Mouse (Mus musculus) ES-Bruce4 (cell line): ENCODE measurements around the gene Itga9. TPM values are rescaled to one million over a fixed set of nuclear protein-coding genes. Genes with fewer than 3 reads are reported as not detected.

Experiments used
- H3K27ac ChIP-seq: 2 replicates; pipeline ENCODE4 v1.5.1; 2012; ENCODE audit warnings: low read length, inconsistent platforms; ENCODE audit not compliant: insufficient read depth
- H3K27me3 ChIP-seq: 2 replicates; pipeline ENCODE4 v1.6.1; 2012; ENCODE audit warnings: mild to moderate bottlenecking, low read length, inconsistent platforms; ENCODE audit not compliant: control insufficient read depth, poor library complexity, insufficient read depth, severe bottlenecking
- H3K36me3 ChIP-seq: 2 replicates; pipeline ENCODE4 v1.6.1; 2012; ENCODE audit warnings: inconsistent platforms, mild to moderate bottlenecking, low read length, moderate library complexity; ENCODE audit not compliant: control insufficient read depth, poor library complexity, insufficient read depth, severe bottlenecking
- H3K4me1 ChIP-seq: one replicate; pipeline ENCODE4 v1.8.1; 2011; ENCODE audit warnings: low read length; ENCODE audit not compliant: control insufficient read depth, insufficient read depth
- H3K4me3 ChIP-seq: 2 replicates; pipeline ENCODE4 v1.5.1; 2011; ENCODE audit warnings: low read depth, mild to moderate bottlenecking, low read length
- H3K9ac ChIP-seq: 2 replicates; pipeline ENCODE4 v1.6.1; 2012; ENCODE audit warnings: low read depth, mild to moderate bottlenecking, inconsistent platforms; ENCODE audit not compliant: poor library complexity, severe bottlenecking
- H3K9me3 ChIP-seq: replicated peaks from 2 replicates; pipeline ENCODE4 v1.6.1; 2012; ENCODE audit warnings: mild to moderate bottlenecking, low read length, inconsistent platforms; ENCODE audit not compliant: control insufficient read depth, poor library complexity, insufficient read depth, severe bottlenecking
- CTCF ChIP-seq: IDR thresholded peaks from one replicate; pipeline ENCODE4 v1.8.1; 2011; ENCODE audit warnings: low read depth, low read length
- EP300 ChIP-seq: IDR thresholded peaks from 2 replicates; pipeline ENCODE4 v1.6.1; 2011; ENCODE audit warnings: low read depth, low read length; ENCODE audit not compliant: insufficient read depth
- POLR2A ChIP-seq: IDR thresholded peaks from one replicate; pipeline ENCODE4 v1.8.1; 2011; ENCODE audit warnings: low read length; ENCODE audit not compliant: insufficient read depth
- polyA plus RNA-seq: library from polyadenylated mRNA; stranded (reverse); fragments of >200 nt; gene quantifications from 2 replicates; pipeline ENCODE4 v1.2.4, GENCODE M21; 2011; ENCODE audit warnings: low read depth; ENCODE audit not compliant: missing spikeins, insufficient read depth, insufficient read length

The Itga9 gene
- polyA plus RNA-seq, 1 experiment: 5.2 TPM

GRCm38 (mm10) chr9:118940591-118941207 is 334.2 kb downstream of the Itga9 start:
- TF ChIP-seq POLR2A: no peak
- H3K27me3 ChIP-seq: no peaks in the 10 kb centered on the region
- H3K4me1 ChIP-seq: no peaks in the 10 kb centered on the region
- no peaks in the 10 kb centered on the region for H3K9me3 ChIP-seq
- H3K9ac ChIP-seq: no peak overlapping the region
- H3K4me3 ChIP-seq: no peak overlapping the region
- no peaks in the 10 kb centered on the region for H3K36me3 ChIP-seq
- no peak overlapping the region for H3K27ac ChIP-seq

GRCm38 (mm10) chr9:118942030-118942429 is 335.5 kb downstream of the Itga9 start:
- H3K4me1 ChIP-seq: no peaks in the 10 kb centered on the region
- TF ChIP-seq POLR2A (no peak), EP300 (no peak), CTCF (no peak)
- no peaks in the 10 kb centered on the region for H3K27me3 ChIP-seq
- H3K9me3 ChIP-seq: no peaks in the 10 kb centered on the region
- H3K27ac ChIP-seq: no peak overlapping the region
- H3K4me3 ChIP-seq: no peak overlapping the region
- no peaks in the 10 kb centered on the region for H3K36me3 ChIP-seq
- no peak overlapping the region for H3K9ac ChIP-seq

DNA sequence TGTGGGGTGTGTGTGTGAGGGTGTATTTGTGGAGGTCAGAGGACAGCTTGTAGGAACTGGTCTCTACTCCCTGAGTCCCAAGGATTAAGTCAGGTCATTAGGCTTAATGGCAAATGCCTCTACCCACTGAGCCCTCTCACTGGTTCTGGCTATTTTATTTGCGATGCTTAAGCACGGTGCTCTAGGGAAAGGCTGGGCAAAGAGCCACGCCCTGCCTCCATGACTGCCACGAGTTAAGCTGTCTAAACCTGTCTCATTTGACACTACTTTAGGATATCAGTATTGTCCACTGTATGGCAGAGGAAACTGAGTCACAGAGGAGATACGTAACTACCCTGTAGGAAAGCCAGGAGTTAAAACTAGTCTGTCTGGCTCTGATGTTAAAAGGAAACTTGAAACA is 337.5 kb downstream of the Itga9 start:
- no peaks in the 10 kb centered on the region for H3K27me3 ChIP-seq
- TF ChIP-seq CTCF (no peak), POLR2A (no peak), EP300 (no peak)
- no peak overlapping the region for H3K27ac ChIP-seq
- H3K9me3 ChIP-seq: no peaks in the 10 kb centered on the region
- H3K4me1 ChIP-seq: no peaks in the 10 kb centered on the region
- no peak overlapping the region for H3K9ac ChIP-seq
- no peak overlapping the region for H3K4me3 ChIP-seq
- H3K36me3 ChIP-seq: no peaks in the 10 kb centered on the region

GRCm38 (mm10) chr9:118944388-118944787 is 337.9 kb downstream of the Itga9 start:
- Histone ChIP-seq H3K4me3 (no peak overlapping the region), H3K27me3 (no peaks in the 10 kb centered on the region), H3K36me3 (no peaks in the 10 kb centered on the region), H3K9ac (no peak overlapping the region), H3K9me3 (no peaks in the 10 kb centered on the region), H3K4me1 (no peaks in the 10 kb centered on the region), H3K27ac (no peak overlapping the region)
- no peak for TF ChIP-seq EP300
- TF ChIP-seq CTCF: no peak
- TF ChIP-seq POLR2A: no peak

DNA sequence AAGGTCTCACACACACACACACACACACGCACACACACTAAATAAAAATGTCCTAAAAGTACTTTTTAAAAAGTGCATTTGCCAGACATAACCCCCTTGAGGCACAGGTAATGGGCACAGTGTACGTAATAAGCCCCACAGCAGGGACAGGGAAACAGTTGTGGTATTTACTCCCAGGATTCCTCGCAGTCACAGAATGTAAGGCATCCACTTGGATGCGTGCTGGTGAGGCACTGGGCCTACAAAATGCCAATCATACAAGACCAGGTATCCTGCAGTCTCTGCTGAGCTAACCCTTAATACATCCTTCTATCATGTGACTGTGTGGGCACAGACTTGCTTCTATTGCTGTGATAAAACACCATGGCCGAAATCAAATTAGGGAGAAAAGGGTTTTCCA is 342.0 kb downstream of the Itga9 start:
- H3K4me3 ChIP-seq: no peak overlapping the region
- H3K27ac ChIP-seq: no peak overlapping the region
- H3K4me1 ChIP-seq: peaks cover 8% of the 10 kb centered on the region
- H3K9me3 ChIP-seq: no peaks in the 10 kb centered on the region
- TF ChIP-seq CTCF: no peak
- TF ChIP-seq POLR2A: no peak
- no peak for TF ChIP-seq EP300
- no peaks in the 10 kb centered on the region for H3K36me3 ChIP-seq
- no peaks in the 10 kb centered on the region for H3K27me3 ChIP-seq
- H3K9ac ChIP-seq: no peak overlapping the region

DNA sequence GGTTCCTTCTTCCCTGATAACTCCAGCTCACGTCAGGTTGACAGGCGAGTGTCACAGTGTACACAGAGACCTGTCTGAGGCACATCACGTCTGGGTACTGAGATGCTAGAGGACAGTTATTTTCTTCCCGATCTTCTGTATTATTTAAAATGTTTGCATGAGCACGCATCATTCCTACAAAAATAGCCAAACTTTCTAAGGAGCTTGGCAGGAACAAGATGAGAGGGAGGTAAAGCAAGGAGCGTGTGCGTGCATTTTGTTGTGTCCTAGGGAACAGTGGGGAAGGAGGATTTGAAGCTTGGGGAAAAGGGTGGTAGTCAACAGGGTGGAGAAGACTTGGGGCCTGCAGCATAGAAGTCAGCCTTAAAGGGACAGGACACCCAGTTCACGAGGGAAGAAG is 342.6 kb downstream of the Itga9 start:
- Histone ChIP-seq H3K27me3 (no peaks in the 10 kb centered on the region), H3K9me3 (no peaks in the 10 kb centered on the region), H3K4me3 (no peak overlapping the region), H3K27ac (no peak overlapping the region), H3K4me1 (peaks cover 8% of the 10 kb centered on the region), H3K36me3 (no peaks in the 10 kb centered on the region), H3K9ac (no peak overlapping the region)
- no peak for TF ChIP-seq POLR2A
- no peak for TF ChIP-seq CTCF
- TF ChIP-seq EP300: no peak
